Mouse (Mus musculus) right cerebral cortex, postnatal 10 days (tissue): Measurements from ENCODE around the gene Psen2.

ENCODE experiments used
- DNase-seq, 2 experiments: peaks; one replicate each; pipeline ENCODE4 v3.0.0; 2021; ENCODE audit warnings: low spot score in 2 of 2

Psen2 gene

GRCm38 (mm10) chr1:180249666-180250440 lies 13.4 kb downstream of the Psen2 start:
- DNase-seq = peak; percentile 64 to 67

- DNase-seq = no peak
Measured at GRCm38 (mm10) chr1:180248593-180249146, 14.6 kb downstream of the Psen2 start.

GRCm38 (mm10) chr1:180247901-180248300 lies 15.3 kb downstream of the Psen2 start:
- DNase-seq = no peak

GRCm38 (mm10) chr1:180245741-180246507 lies 17.3 kb downstream of the Psen2 start:
- DNase-seq = no peak

- DNase-seq = no peak
Measured at GRCm38 (mm10) chr1:180231729-180232128, 31.5 kb downstream of the Psen2 start.

- no peak for DNase-seq
Measured at GRCm38 (mm10) chr1:180230580-180230979, 32.7 kb downstream of the Psen2 start.

- DNase-seq = no peak
Measured at GRCm38 (mm10) chr1:180229906-180230305, 33.3 kb downstream of the Psen2 start.

GRCm38 (mm10) chr1:180228854-180229253 lies 34.4 kb downstream of the Psen2 start:
- no peak for DNase-seq

- DNase-seq = no peak
Measured at GRCm38 (mm10) chr1:180226766-180227165, 36.5 kb downstream of the Psen2 start.

GRCm38 (mm10) chr1:180226221-180226713 lies 37.0 kb downstream of the Psen2 start:
- no peak for DNase-seq

- peak in 1 of 2 experiments; percentile 38 for DNase-seq
Measured at GRCm38 (mm10) chr1:180225500-180226220, 37.6 kb downstream of the Psen2 start.

GRCm38 (mm10) chr1:180222007-180222406 lies 41.2 kb downstream of the Psen2 start:
- DNase-seq = no peak

GRCm38 (mm10) chr1:180220791-180221542 lies 42.3 kb downstream of the Psen2 start:
- no peak for DNase-seq

GRCm38 (mm10) chr1:180216541-180217276 lies 46.5 kb downstream of the Psen2 start:
- no peak for DNase-seq

- peak; percentile 56 to 68 for DNase-seq
Measured at GRCm38 (mm10) chr1:180215044-180215443, 48.2 kb downstream of the Psen2 start.

GRCm38 (mm10) chr1:180212911-180213310 lies 50.3 kb downstream of the Psen2 start:
- no peak for DNase-seq

- no peak for DNase-seq
Measured at GRCm38 (mm10) chr1:180210781-180211271, 52.4 kb downstream of the Psen2 start.

- no peak for DNase-seq
Measured at GRCm38 (mm10) chr1:180210031-180210432, 53.2 kb downstream of the Psen2 start.

- DNase-seq = no peak
Measured at GRCm38 (mm10) chr1:180208370-180208769, 54.9 kb downstream of the Psen2 start.

- no peak for DNase-seq
Measured at GRCm38 (mm10) chr1:180200722-180201121, 62.5 kb downstream of the Psen2 start.
